Mouse (Mus musculus): Measurements from ENCODE around the gene Mgat4d.

DNA sequence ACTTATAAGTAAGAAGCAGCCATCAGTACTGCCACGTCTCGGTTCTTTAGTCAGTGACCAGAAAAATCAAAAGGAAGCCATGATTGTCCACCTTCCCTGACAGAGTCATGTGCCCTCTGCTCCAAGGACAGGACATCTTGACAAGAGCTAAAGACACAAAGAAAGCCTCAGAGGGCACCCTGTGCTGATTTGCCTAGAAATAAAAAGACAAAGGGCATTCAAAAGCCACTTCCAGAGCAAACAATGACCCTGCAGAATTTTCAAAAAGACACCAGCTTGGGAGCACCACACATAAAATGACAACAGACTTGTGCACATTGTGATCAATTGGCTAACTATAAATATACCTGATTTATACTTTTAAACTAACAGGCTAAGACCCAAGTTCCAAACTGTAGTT is 32.6 kb upstream of the Mgat4d start:
- TF ChIP-seq CTCF (IDR thresholded peaks at IDR 0.05; ENCODE audit: low read depth, low read length): no peak
- TF ChIP-seq POLR2A (IDR thresholded peaks at IDR 0.05; ENCODE audit: borderline replicate concordance, low read depth, low read length): no peak
